Mouse (Mus musculus) layer of hippocampus, postnatal 14 days (tissue): ENCODE results near the gene Tedc1. TPM values are rescaled to one million over a fixed set of nuclear protein-coding genes. Genes with fewer than 3 reads are reported as not detected.

Experiments used
- DNase-seq, 2 experiments: peaks; one replicate each; pipeline ENCODE4 v3.0.0; 2021 to 2022; ENCODE audit warnings: low spot score in 2 of 2, mixed read lengths in 1 of 2
- long read RNA-seq, 2 experiments: library from polyadenylated mRNA; stranded (forward); transcript quantifications; one replicate each; pipeline ENCODE4 v2.0.0; 2021
- total RNA-seq, 2 experiments: library from RNA; stranded (reverse); gene quantifications; 2 replicates each; pipeline ENCODE4 v1.2.3; 2021

The Tedc1 gene
- 1 to 10 TPM; 2.3 to 2.7 TPM for total RNA-seq
- long read RNA-seq, experiment 1, partial matches to known transcripts = 0 of 2 reads
- long read RNA-seq, experiment 1, other reads (novel, unspliced or antisense) = 0 of 2 reads
- long read RNA-seq, experiment 2, partial matches to known transcripts = 0 of 5 reads
- long read RNA-seq, experiment 2, other reads (novel, unspliced or antisense) = 0 of 5 reads

DNA sequence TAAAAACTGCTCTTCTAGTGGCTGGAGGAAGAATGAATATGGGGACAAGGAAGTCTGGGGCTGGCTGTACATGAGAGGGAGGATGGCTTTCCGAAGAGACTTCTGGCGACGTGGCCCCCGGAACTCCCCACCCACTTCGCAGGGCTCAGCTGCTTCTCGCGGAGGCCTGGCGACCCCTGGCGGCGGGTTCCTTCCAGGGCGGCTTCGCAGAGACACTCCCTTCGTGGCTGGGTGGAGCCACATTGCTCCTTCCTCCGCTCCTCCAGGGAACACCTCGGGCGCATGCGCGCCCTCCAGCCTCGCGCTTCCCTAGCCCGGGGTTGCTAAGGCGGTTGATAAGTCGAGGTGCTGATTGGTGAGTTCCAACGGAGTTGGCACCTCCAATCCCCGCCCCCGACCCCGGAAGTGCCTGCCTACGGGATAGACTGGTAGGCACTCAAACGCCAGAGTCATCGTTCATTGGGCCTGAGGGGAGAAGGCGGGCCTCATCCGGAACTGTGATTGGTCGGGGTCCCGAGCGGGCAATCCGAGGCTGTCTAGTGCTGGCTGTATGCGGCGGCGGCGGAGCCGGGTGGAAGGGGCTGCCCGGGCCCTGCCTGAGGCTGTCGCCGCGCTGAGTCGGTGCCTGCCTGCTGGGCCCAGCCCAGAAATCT is at the start of gene Tedc1:
TSS of gene Tedc1 (plus strand) at position 535 of the 653 bp plus-strand sequence.
- peak; percentile 99 for DNase-seq

DNA sequence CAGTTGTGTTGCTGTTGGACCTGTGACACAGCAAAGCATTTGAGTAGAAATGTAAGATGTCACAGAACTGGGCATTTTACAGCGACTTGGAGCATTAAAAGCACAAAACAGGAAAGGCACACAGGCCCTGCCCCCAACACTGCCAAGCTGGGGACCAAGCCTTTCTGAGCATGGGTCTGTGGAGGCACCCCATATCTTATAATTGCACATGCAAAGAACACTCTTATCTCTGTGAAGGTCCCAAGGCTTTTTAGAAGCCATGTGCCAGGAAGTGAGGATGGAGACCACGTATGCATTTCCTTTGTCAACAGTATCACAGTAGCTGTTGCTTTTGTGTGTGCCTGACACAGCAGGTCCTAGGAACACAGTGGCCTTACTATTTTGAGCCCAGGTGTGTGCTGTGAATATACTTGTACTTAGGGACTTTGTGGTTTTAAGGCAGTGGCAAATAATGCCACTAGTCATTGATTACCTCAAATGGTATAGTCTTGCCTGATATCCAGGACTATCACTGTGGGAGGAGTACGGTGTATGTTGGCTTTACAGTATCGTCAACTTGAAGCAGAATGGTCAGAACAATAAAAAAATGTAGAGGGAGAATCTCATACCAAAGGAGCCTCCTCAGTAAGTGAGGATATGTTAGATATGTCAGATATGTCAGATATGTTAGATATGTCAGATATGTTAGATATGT is 48.6 kb upstream of the Tedc1 start:
- no peak for DNase-seq

DNA sequence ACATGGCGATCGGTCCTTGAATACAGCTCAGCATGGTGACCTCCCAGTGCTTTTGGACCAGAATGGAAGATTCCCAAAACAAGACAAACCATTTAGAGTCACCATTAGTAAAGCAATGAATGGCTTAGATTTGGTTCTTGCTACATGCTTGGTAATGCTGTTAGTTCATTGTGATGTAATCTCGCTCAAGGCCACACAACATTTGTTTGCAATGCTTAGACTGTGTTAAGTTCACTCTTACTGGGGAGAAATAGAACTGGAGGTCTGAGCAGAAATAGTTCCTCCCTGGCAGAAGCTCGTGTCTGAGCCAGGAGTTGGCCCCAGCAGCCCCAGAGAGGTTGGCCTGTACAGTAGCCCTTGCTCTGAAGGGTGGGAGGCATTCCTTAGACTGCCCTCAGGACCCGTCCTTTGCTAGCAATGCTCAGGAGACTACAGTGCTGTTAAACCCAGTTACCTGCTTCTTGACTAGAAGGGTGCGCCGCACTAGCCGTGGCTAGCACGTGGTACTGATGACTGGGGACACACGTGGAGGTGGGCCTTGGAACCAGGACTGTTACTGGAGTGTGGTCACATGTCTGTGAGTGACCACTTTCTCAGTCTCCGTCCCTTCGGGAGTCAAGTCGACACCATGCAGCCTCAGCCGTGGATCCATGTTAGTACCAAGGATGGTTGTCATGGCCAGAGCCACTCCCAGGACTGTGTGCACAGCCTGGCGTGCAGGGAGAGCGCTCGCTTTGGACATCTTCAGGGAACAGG is 47.5 kb upstream of the Tedc1 start:
- DNase-seq = no peak

DNA sequence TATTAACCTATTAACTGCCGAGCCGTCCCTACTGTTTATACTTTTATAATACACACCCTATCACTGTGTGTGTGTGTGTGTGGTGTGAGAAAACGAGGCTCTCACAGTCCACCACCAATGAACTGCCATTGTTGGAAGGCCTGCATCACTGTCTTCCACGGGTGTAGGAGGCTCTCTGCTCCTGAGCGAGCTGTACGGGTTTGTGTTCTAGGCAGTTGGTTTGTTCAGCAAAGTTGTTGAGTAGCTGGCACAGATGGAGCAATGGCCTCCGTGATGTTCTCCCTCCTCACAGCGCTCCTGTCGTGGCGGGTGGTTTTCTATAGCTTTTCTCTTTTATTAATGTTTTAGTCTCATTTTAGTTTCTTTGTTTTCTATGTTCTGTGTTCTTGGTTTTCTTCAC is 46.4 kb upstream of the Tedc1 start:
- no peak for DNase-seq

DNA sequence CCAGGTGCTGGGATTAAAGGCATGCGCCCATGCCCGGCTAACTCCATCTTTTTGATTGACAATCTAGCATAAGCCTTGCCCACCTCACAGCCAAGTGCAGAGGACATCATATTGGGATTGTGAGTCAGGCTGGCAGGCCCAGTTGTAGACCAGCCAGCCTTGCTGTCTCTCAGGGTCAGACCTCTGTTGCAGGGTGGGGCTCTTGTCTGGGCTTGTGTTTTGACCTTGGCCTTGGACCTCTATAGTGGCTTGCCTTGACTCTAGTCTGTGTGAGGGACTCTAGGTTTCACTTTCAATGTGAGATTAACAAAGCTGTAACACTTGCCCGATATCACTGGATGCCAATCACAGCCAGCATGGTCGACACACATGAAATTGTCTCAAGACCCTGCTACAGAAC is 42.1 kb upstream of the Tedc1 start:
- DNase-seq = no peak

DNA sequence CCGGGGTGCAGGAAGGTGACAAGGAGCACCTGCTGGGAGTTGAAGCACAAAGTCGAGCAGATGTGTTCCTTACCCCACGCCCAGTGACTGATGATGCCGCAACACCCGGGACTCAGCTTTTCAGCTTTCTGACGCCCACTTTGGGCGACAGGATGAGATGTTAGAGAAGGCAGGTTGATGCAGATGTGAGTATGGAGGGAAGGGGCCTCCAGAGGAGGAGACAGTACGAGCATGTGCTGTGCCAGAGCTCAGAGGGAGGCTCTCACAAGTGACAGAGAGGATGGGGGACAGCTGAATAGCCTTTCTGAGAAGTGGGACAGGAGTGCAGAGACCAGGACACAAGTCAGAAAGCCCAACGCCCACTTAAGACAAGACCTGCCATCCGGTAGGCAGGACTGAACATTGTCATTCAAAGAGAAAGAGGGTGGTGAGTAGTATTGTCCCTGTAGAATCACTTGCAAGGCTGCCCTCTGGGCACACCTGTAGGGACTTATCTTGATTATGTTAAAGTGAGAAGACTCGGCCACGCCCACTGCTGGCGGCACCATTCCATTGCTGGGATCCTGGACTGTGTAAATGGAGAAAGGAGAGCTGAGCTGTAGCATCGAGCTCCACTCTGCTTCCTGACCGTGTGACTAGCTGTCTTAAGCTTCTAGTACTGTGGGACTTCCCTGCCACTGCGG is 41.2 kb upstream of the Tedc1 start:
- DNase-seq = no peak

DNA sequence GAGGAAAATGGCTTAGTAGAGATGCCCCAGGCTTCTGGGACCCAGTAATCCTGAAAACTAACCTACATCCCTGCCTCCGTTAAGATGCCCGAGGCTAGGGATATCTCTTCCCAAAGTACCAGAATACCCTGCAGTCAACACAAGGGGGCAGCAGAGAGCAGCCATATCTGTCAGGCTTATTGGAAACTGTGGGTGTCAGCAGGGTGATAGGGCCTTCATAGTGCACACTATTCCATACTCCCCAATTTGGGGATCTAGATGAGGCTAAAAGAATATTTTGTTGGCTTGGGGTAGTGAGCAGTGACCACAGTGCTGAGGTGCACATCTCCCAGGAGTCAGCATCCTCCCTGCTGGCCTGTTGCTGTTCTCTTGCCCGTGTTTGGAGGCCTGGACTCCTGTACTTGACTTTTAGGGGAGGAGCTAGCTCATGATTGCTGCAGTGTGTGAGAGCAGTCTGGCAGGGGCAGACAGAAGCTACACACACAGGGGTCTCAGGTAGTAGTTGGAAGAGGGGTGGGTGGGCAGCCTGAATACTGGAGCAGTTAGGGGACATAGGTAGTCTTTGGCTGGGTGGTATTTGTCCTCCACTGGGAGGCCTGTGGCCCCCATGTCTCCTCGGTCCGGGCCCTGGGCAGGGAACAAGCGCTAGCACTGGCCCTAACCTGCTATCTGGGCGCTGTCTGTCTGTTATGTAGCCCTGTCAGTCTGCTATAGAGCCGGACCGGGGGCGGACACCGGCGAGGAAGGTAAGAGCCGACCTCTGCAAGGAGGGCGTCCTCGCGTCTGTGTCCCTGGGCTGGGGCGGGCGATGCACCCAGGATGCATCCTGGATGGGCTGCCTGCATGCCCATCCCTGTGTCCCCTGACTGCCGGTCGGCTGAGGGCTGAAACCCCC is 36.5 kb upstream of the Tedc1 start:
- peak; percentile 80 to 89 for DNase-seq

DNA sequence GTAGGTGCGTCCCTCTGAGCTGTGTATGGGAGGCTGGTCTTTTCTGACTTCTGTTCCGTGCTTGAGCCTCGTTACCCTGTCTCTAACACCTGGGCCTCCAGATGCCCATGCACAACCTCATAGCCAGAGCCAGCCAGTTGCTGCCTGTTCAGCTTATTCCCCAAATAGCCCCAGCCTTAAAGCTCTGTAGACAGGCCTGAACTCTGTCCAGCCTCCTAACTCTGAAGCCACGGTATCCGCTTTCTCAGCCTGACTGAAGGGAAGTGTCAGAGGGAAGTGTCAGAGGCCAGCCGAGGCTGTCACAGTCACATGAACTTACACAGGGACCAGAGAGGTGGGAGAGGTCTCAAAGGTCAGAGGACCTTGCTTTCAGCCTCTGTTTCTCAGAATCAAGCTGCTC is 31.5 kb upstream of the Tedc1 start:
- DNase-seq = no peak

DNA sequence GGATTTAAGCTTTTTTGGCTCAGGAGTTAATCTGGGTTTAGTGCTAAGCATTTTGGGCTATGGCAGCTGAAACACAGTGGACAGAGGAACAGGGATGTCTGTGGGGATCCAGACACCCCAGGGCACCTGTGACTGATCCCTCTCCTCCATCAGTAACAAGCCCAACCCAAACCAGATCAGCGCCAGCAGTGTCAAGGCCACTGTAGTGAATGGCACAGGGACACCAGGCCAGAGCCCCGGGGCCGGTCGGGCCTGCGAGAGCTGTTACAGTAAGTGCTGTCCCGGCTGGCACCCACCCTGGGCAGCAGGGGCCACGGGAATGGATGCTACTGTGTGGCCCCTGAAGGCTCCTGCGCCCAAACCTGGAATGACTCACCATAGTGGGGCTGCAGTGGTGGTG is 25.5 kb upstream of the Tedc1 start:
- DNase-seq = no peak

DNA sequence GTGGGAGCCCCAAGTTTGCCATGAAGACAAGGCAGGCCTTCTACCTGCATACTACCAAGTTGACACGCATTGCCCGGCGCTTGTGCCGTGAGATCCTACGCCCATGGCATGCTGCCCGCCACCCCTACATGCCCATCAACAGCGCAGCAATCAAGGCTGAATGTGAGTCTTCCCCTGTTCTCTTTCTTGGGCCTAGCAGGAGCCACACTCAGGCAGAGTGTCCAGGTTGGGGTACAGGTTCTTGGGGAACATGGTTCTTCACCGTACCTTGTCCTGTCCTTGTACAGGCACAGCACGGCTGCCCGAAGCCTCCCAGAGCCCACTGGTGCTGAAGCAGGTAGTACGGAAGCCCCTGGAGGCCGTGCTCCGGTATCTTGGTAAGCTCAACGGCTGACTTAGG is 24.6 kb upstream of the Tedc1 start:
- DNase-seq = no peak

DNA sequence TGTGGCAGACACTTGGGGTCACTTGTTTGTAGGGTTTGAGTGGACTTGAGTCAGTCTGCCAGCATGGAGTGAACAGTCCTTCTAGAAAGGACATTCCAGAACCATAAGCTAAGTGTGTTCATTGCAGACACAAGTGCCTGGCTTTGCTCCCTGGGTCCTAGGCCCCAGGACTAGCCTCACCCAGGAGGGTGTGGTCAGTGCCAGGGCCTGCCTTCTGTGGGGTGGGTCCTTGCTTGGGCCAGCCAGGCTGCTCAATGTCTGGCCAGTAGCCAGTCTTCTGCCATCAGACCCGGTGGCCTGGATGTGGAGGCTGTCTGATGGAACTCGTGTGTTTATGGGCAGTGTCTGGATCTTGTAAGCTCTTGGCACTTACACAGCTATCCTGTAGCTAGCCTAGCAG is 23.7 kb upstream of the Tedc1 start:
- DNase-seq = no peak

DNA sequence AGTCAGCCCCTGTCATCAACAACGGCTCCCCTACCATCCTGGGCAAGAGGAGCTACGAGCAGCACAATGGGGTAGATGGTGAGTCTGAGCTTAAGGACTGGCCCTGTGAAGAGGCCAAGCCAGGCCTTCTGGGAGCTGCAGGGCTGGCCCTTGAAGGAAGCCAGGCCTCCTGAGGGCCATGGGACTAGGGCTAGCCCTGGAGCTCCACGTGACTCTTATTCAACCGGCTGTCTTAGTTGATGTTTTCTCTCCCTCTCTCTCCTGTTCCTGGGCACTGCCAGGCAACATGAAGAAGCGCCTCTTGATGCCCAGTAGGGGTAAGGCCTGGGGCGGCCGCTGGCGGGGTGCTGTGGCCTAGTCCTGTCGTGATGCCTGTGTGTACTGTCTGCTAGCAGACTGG is 23.0 kb upstream of the Tedc1 start:
- DNase-seq = no peak

DNA sequence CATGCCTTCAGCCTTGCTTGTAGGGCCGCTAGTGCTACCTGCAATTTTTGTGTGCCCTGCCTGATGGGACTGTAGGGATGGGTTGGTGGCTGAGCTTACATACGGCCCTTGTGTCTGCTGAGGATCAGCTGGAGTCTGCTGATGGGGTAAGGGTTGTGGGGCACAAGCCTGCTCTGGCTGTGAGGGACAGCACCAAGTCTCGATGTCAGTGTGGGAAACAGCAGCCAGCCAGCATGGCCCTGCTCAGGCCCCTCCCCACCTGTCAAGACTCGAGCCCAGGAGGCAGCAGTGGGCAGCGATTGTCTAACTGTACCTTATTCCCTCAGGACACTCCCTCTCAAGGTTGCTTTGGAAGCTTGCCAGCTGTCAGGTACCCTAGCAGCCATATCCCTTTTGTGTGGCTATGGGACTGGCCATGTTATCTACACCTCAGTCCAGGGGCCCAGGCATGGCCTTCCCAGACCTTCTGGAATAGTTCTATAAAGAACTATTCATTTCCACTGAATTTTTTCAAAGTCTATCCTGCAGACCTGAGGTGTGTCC is 22.3 kb upstream of the Tedc1 start:
- DNase-seq = no peak

DNA sequence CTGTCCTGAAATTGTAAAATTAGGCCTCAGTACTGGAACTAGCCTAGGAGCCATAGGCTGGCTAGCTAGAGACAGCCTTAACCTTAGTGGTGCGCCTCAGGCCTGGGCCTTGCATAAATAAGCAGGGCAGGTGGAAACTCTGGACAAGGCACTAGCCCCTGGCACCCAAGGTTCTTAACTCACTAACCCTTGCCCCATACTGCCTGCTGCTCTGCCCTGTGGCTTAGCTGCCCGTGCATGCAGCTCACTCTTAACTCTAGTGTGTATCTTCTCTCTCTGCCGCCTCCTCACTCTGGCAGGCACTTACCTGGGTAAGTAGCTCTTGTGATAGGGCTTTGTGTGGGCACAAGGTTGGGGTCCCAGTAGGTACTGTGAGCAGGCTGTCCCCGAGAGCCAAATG is 21.7 kb upstream of the Tedc1 start:
- DNase-seq = no peak

DNA sequence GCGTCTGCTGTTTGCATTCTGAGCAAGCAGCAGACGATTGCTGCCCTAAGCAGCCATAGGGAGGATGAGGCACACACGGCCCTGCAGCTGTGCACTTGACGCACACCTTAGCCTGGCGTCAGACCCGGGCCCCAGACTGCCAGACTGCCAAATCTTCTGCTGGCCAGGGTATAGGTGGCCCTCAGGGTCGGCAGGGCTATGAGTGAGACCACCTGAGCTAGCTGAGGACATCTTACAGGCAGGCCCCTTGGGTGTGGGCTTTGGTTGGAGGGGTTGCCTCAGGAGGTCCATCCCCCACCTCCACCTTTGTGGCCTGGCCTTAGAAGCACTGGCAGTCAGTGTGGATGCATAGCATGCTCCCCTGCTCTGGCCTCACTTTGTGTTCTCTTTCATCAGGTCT is 20.8 kb upstream of the Tedc1 start:
- no peak for DNase-seq

DNA sequence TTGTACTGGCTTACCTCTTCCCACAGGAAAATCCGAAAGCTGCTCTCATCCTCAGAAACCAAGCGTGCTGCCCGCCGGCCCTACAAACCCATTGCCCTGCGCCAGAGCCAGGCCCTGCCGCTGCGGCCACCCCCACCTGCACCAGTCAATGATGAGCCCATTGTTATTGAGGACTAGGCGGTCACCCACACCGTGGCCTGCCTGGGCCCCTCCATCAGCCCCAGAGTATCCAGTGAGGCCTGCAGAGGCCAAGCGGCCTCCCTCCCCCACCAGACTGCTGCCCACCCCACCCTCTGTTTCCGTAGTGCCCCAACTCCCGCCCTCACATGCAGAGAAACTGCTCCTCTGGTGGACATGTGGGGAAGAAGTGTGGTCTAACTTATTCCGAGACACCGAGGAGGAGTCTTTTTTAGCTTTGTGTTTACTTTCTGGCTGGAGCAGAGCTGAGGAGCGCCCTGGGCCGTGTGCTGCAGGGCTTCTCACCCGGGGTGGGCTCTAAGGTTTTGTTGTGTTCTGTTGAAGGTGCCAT is 19.7 kb upstream of the Tedc1 start:
- no peak for DNase-seq

DNA sequence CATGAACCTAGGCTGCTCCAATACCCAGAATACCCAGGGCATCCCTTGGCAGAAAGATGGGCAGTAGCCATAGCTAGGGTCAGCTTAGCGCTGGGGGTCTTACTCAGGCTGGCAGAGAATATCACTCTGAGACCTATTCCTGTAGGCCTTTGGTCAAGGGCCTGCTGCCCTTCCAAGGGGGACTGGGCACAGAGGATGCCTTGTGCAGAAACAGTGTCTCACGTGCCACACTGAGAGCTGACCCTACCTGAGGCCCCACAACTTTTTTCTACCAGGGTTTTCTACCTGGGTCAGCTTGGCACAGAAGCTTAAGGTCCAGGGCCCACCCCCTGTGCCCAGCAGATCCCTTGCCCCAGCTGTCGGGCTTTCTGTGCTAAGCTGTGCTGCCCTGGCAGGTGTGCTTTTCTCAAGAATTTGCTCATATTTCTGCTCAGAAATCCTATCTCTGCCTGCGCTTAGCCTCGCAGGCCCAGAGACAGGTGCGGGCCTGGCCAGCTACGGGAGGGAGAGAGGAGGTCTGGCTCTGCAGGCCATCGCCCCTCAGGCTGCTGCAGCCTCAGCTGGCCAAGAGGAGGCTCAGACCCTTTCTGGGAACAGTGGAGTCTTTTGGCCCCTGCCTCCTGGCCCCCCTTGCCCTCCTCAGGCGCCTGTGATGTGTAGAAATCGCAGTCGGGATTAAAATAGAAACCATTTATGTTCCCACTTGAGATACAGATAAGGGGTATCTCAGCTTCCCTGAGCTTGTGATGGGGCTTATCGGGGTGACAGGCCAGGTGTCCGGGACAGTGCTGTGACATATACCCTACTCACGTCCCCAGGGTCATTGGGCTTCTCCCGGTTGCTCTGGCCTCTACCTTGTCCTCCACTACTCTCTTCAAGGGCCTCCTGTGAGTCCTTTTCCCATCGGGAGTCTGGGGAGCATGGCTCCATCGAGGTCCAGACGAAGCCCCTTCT is 18.7 kb upstream of the Tedc1 start:
- DNase-seq = no peak

DNA sequence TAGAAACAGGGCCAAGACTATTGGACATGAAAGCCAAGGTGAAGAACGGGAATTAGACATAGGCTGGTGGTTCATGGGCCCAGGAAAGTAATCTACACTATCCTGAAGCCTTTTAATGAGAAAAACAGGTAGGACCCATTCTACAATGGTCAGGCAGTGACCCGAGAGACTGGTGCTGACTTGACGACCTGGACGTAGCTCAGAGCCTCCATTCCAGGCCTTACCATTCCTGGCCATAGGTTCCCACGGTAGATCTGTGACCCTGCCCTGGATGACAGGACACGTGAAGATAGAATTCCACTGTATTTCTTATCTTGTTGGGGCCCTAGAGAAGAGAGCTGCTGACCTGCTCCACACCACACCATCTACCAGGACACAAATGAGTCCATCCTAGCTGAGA is 17.9 kb upstream of the Tedc1 start:
- no peak for DNase-seq
